Mouse (Mus musculus): ENCODE results near the gene Iqcg.

The Iqcg gene

GRCm38 (mm10) chr16:33049809-33050208 is 6.2 kb downstream of the Iqcg start:
- no peak for DNase-seq (ENCODE audit: low spot score)

- no peak for DNase-seq (ENCODE audit: low spot score)
These were observed 7.3 kb downstream of the Iqcg start for GRCm38 (mm10) chr16:33048686-33049085.

GRCm38 (mm10) chr16:33048004-33048403 is 8.0 kb downstream of the Iqcg start:
- DNase-seq (ENCODE audit: low spot score) = no peak

DNA sequence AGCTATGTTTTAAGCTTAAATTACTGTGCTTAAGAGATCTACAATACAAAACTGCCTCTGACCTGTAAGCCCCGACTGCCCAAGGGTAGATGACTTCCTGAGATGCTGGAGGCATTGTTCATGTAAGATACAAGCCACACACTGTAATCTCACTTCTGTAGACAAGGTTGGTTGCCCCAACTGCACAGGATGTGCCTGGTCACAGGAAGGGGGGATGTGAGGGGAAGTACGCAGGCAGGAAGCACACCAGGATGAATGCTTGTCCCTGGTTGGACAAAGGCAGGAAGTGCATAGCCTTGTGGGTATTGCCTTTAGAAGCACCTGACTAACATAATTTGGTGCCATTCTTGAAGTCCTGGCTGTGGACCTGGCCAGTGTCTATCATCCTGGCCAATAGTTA is 12.8 kb downstream of the Iqcg start:
- no peak for DNase-seq (ENCODE audit: low spot score)

GRCm38 (mm10) chr16:33042682-33043081 is 13.3 kb downstream of the Iqcg start:
- no peak for DNase-seq (ENCODE audit: low spot score)

DNA sequence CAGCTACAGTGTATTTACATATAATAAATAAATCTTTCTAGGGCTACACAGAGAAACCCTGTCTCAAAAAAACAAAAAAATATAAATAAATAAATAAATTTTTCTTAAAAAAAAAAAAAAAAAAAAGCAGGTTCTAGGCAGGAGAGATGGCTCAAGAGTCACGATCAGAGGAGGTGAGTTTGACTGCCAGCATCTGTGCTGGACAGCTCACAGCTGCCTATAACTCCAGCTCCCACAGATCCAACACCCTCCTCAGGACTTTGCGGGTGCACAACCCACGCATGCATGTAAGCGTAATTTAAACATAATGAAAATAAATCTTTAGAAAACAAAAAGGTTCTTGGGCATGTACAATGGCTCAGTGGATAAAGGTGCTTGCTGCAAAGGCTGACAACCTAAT is 20.0 kb downstream of the Iqcg start:
- DNase-seq (ENCODE audit: low spot score) = no peak

- no peak for DNase-seq (ENCODE audit: low spot score)
These were observed 29.7 kb downstream of the Iqcg start for GRCm38 (mm10) chr16:33026357-33026756.

DNA sequence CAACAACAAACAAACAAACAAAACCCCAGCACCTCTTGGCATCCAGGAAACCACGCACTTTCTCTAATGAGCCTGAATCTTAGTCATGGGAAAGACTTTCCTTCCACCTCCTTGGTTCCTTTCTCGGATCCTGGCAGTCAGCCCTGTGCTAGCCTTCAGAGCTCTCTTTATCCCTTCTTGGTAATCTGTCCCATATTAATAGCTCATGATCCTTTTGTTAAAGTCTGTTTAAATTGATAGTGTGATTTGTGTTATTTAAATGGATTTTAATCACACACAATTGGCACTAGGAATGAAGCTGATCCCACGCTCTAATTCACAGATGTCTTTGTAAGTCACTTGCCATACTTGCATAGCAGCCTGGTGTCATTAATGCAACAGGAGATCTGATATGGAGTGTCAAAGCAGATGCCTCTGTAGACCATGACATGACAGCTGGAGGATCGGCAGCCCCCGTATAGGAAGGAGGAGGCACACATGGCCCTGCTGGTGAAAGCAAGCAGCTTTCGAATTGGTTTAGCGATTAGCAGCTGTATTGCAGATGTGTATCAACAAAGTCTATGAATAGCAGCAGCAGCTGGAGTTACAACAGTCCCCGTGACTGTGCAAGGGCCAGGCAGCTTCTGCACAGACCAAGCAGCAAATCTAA is 31.4 kb downstream of the Iqcg start:
- no peak for DNase-seq (ENCODE audit: low spot score)

DNA sequence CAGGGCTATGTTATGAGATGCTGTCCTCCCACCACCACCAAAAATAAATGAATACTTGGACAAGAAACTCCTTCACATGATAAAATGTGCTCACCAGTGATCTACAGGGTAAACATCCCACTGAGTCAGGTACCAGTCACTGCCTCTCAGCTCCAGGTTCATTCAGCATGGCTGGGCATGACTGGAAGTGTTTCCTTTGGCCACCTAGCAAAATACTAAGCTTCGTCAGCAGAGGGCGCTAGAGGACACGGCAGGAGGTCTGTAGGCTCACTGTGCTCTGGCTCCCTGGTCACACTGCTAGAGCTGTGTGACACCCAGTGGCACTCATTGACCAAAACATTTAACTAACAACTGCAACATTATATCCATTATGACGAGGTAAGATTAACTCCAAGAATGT is 32.3 kb downstream of the Iqcg start:
- peak; percentile 88 for DNase-seq (ENCODE audit: low spot score)

- no peak for DNase-seq (ENCODE audit: low spot score)
These were observed 34.6 kb downstream of the Iqcg start for GRCm38 (mm10) chr16:33021381-33021780.

DNA sequence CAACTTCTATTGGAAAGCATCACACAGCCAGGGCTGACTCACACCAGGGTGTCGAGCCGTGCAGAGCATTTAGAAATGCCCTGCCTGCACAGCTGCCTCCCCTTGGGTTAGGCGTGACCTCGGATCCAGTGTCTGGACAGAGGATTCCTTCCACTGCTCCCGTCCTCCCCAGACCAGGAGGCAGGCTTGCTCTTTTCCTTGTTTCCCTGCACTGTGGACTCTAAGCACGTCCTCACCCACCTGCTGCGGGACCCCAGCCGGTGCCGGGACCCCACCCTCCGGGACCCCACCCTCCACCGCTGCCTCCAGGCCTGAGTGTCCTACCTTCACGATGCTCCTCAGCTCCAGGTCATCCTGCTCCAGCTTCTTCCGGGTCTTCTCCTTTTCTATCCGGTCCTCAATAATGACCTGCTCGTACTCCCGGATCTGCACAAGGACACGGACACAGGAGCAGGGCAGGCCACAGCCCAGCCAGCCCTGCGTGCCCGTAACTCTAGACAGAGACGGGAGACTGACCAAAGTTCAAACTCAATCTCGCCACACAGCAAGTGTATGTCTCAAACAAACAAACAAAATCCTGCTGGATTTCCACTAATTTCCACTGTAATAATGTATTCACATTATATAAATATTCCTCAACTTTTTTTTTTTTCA is 36.8 kb downstream of the Iqcg start:
- DNase-seq (ENCODE audit: low spot score) = no peak

- no peak for DNase-seq (ENCODE audit: low spot score)
These were observed 38.2 kb downstream of the Iqcg start for GRCm38 (mm10) chr16:33017677-33018349.

GRCm38 (mm10) chr16:33015986-33016385 is 40.0 kb downstream of the Iqcg start:
- no peak for DNase-seq (ENCODE audit: low spot score)

- DNase-seq (ENCODE audit: low spot score) = no peak
These were observed 40.6 kb downstream of the Iqcg start for GRCm38 (mm10) chr16:33015396-33015907.

DNA sequence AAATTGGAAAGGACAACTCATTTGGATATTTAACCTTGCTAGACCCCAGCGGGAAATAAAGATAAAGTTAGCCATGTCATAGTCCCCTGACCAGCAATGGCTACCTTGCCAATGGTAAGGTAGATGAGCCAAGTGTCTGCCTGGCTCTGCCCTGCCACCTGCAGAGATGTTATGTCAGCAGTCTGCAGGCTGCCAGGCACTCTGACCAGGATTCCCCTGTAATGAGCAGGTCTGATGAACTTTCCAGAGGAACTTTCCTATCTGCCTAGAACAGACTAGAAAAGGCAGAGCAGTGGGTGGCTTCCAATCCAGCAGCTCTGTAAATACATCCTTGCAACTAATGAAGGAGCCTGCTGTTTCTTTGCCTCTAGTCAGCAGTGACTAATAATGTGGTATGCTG is 41.1 kb downstream of the Iqcg start:
- no peak for DNase-seq (ENCODE audit: low spot score)

DNA sequence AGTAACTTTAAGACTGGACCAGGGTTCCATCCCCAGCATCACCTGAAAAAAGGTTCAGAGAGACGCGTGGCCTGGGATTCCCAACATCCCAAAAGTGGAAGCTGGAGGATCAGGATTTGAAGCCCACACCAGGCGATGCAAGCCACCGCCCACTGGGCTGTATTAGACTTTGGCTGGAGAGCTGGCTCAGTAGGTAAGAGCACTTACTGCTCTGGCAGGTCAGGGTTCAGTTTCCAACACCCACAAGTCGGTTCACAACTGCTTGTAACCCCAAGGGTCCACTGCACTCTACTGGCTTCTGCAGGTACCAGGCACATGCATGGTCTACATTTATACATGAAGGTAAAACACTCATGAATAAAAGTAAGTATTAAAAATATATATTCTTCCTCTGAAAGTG is 42.2 kb downstream of the Iqcg start:
- DNase-seq (ENCODE audit: low spot score) = no peak

- DNase-seq (ENCODE audit: low spot score) = no peak
These were observed 45.9 kb downstream of the Iqcg start for GRCm38 (mm10) chr16:33010166-33010565.

DNA sequence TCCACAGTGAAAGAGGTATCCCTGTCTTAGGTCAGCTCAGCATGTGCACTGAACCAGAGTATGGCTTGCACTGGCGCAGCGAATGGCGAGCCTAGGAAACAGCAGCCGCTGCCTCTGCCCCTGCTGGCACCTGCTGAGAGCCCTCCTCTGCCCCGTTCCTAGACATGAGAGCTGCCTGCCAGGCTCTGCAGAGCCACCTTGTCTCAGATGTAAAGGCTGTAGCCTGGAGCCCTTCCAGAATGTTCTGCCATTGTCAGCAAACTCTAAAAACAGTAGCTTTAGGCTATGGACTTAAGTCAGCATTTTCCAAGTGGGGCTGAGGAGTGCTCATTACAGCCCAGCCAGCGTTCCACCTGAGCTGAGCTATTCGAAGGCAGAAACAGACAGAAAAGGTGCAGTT is 48.6 kb downstream of the Iqcg start:
- no peak for DNase-seq (ENCODE audit: low spot score)

DNA sequence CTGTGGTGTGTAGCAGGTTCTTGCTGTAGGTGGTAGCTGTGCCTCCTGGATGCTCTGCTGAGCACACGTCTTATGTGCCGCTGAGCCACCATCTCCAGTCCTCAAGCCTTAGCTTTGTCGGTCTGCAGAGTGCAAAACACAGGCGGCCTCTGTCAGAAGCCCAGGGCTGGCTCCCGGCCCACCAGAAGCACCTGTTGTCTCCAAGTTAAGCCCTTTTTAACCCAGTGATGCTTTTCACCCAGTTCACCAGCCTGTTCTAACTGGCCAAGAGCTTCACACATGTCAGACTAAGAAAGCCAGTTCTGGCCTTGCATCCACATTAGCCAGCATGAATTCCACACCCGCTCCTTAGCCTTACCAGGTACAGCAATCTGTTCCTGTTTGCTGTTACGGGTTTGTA is 49.1 kb downstream of the Iqcg start:
- no peak for DNase-seq (ENCODE audit: low spot score)

GRCm38 (mm10) chr16:33005216-33005615 is 50.8 kb downstream of the Iqcg start:
- no peak for DNase-seq (ENCODE audit: low spot score)

DNA sequence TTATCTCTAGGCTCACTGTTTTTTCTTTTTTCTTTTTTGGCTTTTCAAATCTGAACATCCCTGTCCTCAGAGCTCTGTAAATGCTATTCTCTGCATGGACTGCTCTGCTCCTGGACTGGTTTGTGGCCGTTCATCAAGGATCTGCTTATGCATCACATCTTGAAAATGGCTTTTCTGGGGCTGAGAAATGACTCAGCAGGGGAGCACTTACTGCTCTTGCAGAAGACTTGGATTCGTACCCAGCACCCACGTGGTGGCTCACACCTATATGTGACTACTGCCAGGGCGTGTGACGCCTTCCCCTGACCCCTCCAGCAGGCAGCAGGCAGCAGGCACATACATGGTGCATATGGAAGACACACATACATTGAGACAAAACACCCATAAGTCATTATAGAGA is 63.9 kb downstream of the Iqcg start:
- no peak for DNase-seq (ENCODE audit: low spot score)

DNA sequence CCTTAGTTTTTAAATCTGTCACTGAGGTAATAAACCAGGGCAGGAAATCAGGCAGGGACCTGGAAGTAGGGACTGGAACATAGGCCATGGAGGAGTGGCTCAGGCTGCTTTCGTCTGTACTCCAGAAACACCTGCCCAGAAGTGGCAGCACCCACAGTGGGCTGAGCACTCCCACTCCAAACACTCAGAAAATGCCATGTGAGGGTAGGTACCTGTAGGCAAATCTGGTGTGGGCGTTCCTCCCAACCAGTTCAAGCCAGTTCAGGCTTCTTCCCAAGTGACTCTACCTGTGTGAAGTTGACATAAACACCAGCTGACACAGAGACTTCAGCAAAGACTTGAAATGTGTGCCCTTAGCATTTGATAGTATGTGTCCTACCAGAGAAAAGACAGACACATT is 71.4 kb downstream of the Iqcg start:
- DNase-seq (ENCODE audit: low spot score) = no peak

- DNase-seq (ENCODE audit: low spot score) = no peak
These were observed 74.6 kb downstream of the Iqcg start for GRCm38 (mm10) chr16:32981405-32981804.
